ENCODE assay signal across 8 mouse cellular contexts in genomic region chr3:51408561-51409183, GRCm38 (mm10). TPM values are rescaled to one million over a fixed set of nuclear protein-coding genes. Genes with fewer than 3 reads are reported as not detected.
DNase-seq lines count a peak whose midpoint lies in the region; ATAC-seq and TF ChIP-seq lines count a peak whose summit lies in the region.

Gene Ndufc1, minus strand, starts transcription at chr3:51408988.

- TF ChIP-seq POLR2A in lung, adult 2 months (IDR thresholded peaks at IDR 0.05; ENCODE audit: borderline replicate concordance, extremely low read depth, low read depth, low read length): peak; percentile 94

- H3K9ac ChIP-seq in forebrain, embryonic 15.5 days (replicated peaks): peak within 1 kb of the TSS; percentile 85

- H3K9me3 ChIP-seq in forebrain, embryonic 15.5 days: no peaks in the 10 kb centered on the region

- intact Hi-C loops in heart, postnatal 25 days (cut with DNase I): loop anchor here (5.0 kb wide), 1 partner anchor 41 kb away; no protein-coding TSS in a partner anchor

- peak; percentile 95 for DNase-seq in ES-CJ7 (ENCODE audit: low read depth, low spot score)
- peak; percentile 97 for DNase-seq in cerebellum, adult 11 months
- DNase-seq in heart, postnatal 25 days (ENCODE audit: low spot score): peak; percentile 88
- peak; percentile 90 to 97 for DNase-seq in layer of hippocampus, adult 18-20 months (ENCODE audit: low spot score in 2 of 2)
- DNase-seq in lung, adult 2 months: peak; percentile 98
- peak; percentile 86 to 88 for DNase-seq in thymus, adult 18-20 months

- ATAC-seq in forebrain, embryonic 15.5 days (replicated peaks): peak; percentile 92
- peak; percentile 97 for ATAC-seq in neutrophil, adult 5-6 weeks (ENCODE audit: extremely low read depth, insufficient number of reproducible peaks, low FRiP score, poor library complexity, severe bottlenecking)

- peaks cover 7% of the 10 kb centered on the region; the same call in 1 of the 2 replicates for H3K36me3 ChIP-seq in forebrain, embryonic 15.5 days

- H3K4me1 ChIP-seq in forebrain, embryonic 15.5 days: peaks cover 13% of the 10 kb centered on the region
- H3K4me1 ChIP-seq in lung, adult 2 months (ENCODE audit: control insufficient read depth, insufficient read depth, low read length): peaks cover 4% of the 10 kb centered on the region; the same call in 1 of the 2 replicates

- H3K27ac ChIP-seq in forebrain, embryonic 15.5 days (replicated peaks): peak within 1 kb of the TSS; percentile 93

- peak within 1 kb of the TSS; percentile 65 for H3K4me3 ChIP-seq in forebrain, embryonic 15.5 days
- peak within 1 kb of the TSS; percentile 83 for H3K4me3 ChIP-seq in lung, adult 2 months (replicated peaks; ENCODE audit: extremely low read depth, low read depth, low read length)

- peak within 1 kb of the TSS; percentile 63 for H3K4me2 ChIP-seq in forebrain, embryonic 15.5 days (replicated peaks)

- H3K27me3 ChIP-seq in forebrain, embryonic 15.5 days: no peaks in the 10 kb centered on the region

- under 1% methylated on average over 40 of the region's 40 CpGs for WGBS in forebrain, embryonic 15.5 days
- WGBS in lung, adult 2 months: under 1% methylated on average over 40 of the region's 40 CpGs

- peak; percentile 84 for TF ChIP-seq CTCF in lung, adult 2 months (IDR thresholded peaks at IDR 0.05; ENCODE audit: insufficient read depth, low read length)

RNA-seq across cellular contexts. Expression of gene Ndufc1, which starts in this region (rescaled TPM):
- 732 and 752 TPM in 2 replicates for polyA plus RNA-seq in forebrain, embryonic 15.5 days (2015; fragmentation: Nextera tagmentation; extraction: Ambion mirVana)
- 1,000 to 10,000 TPM; 1,646 to 1,675 TPM for total RNA-seq in heart, postnatal 25 days (2021)
- 100 to 1,000 TPM; 288 to 339 TPM for total RNA-seq in layer of hippocampus, adult 18-20 months (2021)
- 88.1 and 106 TPM in 2 replicates for polyA plus RNA-seq in lung, adult 2 months (2012; rRNA removed)
- 9.1 and 17.5 TPM in 2 replicates for total RNA-seq in neutrophil, adult 5-6 weeks (2017)

Comparison
In these comparisons a context has a peak if more than half of its experiments do, and no peak if none do; other contexts are left out.
1. Peak in every context shown above with its lines: DNase-seq, ATAC-seq, H3K4me3 ChIP-seq and H3K27ac ChIP-seq.
2. RNA of gene Ndufc1 (total RNA-seq): 1,646 to 1,675 TPM in heart, postnatal 25 days and 288 to 339 TPM in layer of hippocampus, adult 18-20 months; 9.1 to 17.5 TPM in neutrophil, adult 5-6 weeks; every median in the first group is over 10 times any median in the second.
3. RNA of gene Ndufc1 (total RNA-seq): 1,646 to 1,675 TPM in heart, postnatal 25 days; 288 to 339 TPM in layer of hippocampus, adult 18-20 months; every median in the first group is over 4 times any median in the second.